Mouse (Mus musculus) T-helper 1 cell (primary cell): Measurements from ENCODE around the gene Zbtb24.
"Not testable (repeated sequence)": the region's sequence is repeated elsewhere in the genome, so short reads cannot be mapped to it uniquely, and the experiment has no call there.

ENCODE experiments used
- in situ Hi-C: fragments of 300-600 bp; cut with MboI, MseI; formaldehyde crosslinking; loops from one replicate; pipeline ENCODE4 v1.15.1; 2025; ENCODE audit warnings: high pct_unique_total_duplicates

The Zbtb24 gene

GRCm38 (mm10) chr10:41450137-41450670, at the start of gene Zbtb24:
Gene Zbtb24, plus strand, starts transcription at chr10:41450383.
- in situ Hi-C loops, result loop anchor here (5.0 kb wide), 1 partner anchor 37 kb away; no protein-coding TSS in a partner anchor

GRCm38 (mm10) chr10:41401097-41401496, 49.1 kb upstream of the Zbtb24 start:
- in situ Hi-C loops, result no loop called here

- in situ Hi-C loops, result no loop called here
Measured at GRCm38 (mm10) chr10:41403364-41403763, 46.8 kb upstream of the Zbtb24 start.

GRCm38 (mm10) chr10:41403893-41404612, 46.1 kb upstream of the Zbtb24 start:
- in situ Hi-C loops, result no loop called here

GRCm38 (mm10) chr10:41410176-41410575, 40.0 kb upstream of the Zbtb24 start:
- in situ Hi-C loops, result not testable (repeated sequence)

- in situ Hi-C loops, result not testable (repeated sequence)
Measured at GRCm38 (mm10) chr10:41410821-41411220, 39.4 kb upstream of the Zbtb24 start.

GRCm38 (mm10) chr10:41413471-41413870, 36.7 kb upstream of the Zbtb24 start:
- in situ Hi-C loops, result not testable (repeated sequence)

- in situ Hi-C loops, result loop anchor here (5.0 kb wide), 1 partner anchor 63 kb away; no protein-coding TSS in a partner anchor
Measured at GRCm38 (mm10) chr10:41415368-41415767, 34.8 kb upstream of the Zbtb24 start.

- in situ Hi-C loops, result no loop called here
Measured at GRCm38 (mm10) chr10:41420496-41421200, 29.5 kb upstream of the Zbtb24 start.

- in situ Hi-C loops, result no loop called here
Measured at GRCm38 (mm10) chr10:41423681-41424080, 26.5 kb upstream of the Zbtb24 start.

- in situ Hi-C loops, result no loop called here
Measured at GRCm38 (mm10) chr10:41426368-41426767, 23.8 kb upstream of the Zbtb24 start.

- in situ Hi-C loops, result loop anchor here (5.0 kb wide), 1 partner anchor 73 kb away; no protein-coding TSS in a partner anchor
Measured at GRCm38 (mm10) chr10:41434624-41435023, 15.6 kb upstream of the Zbtb24 start.

- in situ Hi-C loops, result no loop called here
Measured at GRCm38 (mm10) chr10:41435141-41435540, 15.0 kb upstream of the Zbtb24 start.

- in situ Hi-C loops, result no loop called here
Measured at GRCm38 (mm10) chr10:41448216-41448615, 2.0 kb upstream of the Zbtb24 start.

- in situ Hi-C loops, result loop anchor here (5.0 kb wide), 1 partner anchor 38 kb away; no protein-coding TSS in a partner anchor
Measured at GRCm38 (mm10) chr10:41449684-41450083, 499 bp upstream of the Zbtb24 start.

GRCm38 (mm10) chr10:41450780-41451522, 768 bp downstream of the Zbtb24 start:
- in situ Hi-C loops, result loop anchor here (5.0 kb wide), 1 partner anchor 36 kb away; no protein-coding TSS in a partner anchor

- in situ Hi-C loops, result loop anchor here (5.0 kb wide), 1 partner anchor 36 kb away; no protein-coding TSS in a partner anchor
Measured at GRCm38 (mm10) chr10:41451656-41452055, 1.5 kb downstream of the Zbtb24 start.

- in situ Hi-C loops, result loop anchor here (5.0 kb wide), 1 partner anchor 35 kb away; no protein-coding TSS in a partner anchor
Measured at GRCm38 (mm10) chr10:41452791-41453190, 2.6 kb downstream of the Zbtb24 start.

- in situ Hi-C loops, result no loop called here
Measured at GRCm38 (mm10) chr10:41459990-41460389, 9.8 kb downstream of the Zbtb24 start.

GRCm38 (mm10) chr10:41460501-41460900, 10.3 kb downstream of the Zbtb24 start:
- in situ Hi-C loops, result no loop called here

- in situ Hi-C loops, result no loop called here
Measured at GRCm38 (mm10) chr10:41461057-41461722, 11.0 kb downstream of the Zbtb24 start.
